Mouse (Mus musculus) spleen, adult 2 months (tissue): ENCODE measurements around the gene Fitm1. TPM values are rescaled to one million over a fixed set of nuclear protein-coding genes. Genes with fewer than 3 reads are reported as not detected.
A peak's percentile ranks its signal among the peaks of the same experiment; 100 is the strongest.

Experiments used
- DNase-seq, 2 experiments: peaks; one replicate each; pipeline versions ENCODE4 v3.0.0 to v3.0.0-alpha.2; 2012 to 2021; ENCODE audit warnings: low spot score in 2 of 2, low read depth in 1 of 2
- H3K27ac ChIP-seq: fragments of 200-500 bp; 2 replicates; pipeline ENCODE4 v1.5.1; 2012; ENCODE audit warnings: low read length, inconsistent platforms; ENCODE audit not compliant: insufficient read depth
- H3K27me3 ChIP-seq: fragments of 200-500 bp; 2 replicates; pipeline ENCODE4 v1.6.1; 2012; ENCODE audit warnings: mild to moderate bottlenecking, moderate library complexity, low read length, inconsistent platforms; ENCODE audit not compliant: control insufficient read depth, insufficient read depth
- H3K36me3 ChIP-seq: fragments of 200-500 bp; 2 replicates; pipeline ENCODE4 v1.6.1; 2012; ENCODE audit warnings: mild to moderate bottlenecking, low read length, inconsistent platforms; ENCODE audit not compliant: control insufficient read depth, insufficient read depth
- H3K4me1 ChIP-seq: fragments of 200-500 bp; 2 replicates; pipeline ENCODE4 v1.6.1; 2011; ENCODE audit warnings: inconsistent platforms; ENCODE audit not compliant: control insufficient read depth, insufficient read depth, insufficient read length
- H3K4me3 ChIP-seq: fragments of 200-500 bp; 2 replicates; pipeline ENCODE4 v1.5.1; 2011; ENCODE audit warnings: mild to moderate bottlenecking, inconsistent platforms; ENCODE audit not compliant: insufficient read depth, insufficient read length; ENCODE audit errors: extremely low read depth
- CTCF ChIP-seq: fragments of 200-500 bp; IDR thresholded peaks from 2 replicates; pipeline ENCODE4 v1.5.1; 2011; ENCODE audit warnings: mild to moderate bottlenecking, inconsistent platforms; ENCODE audit not compliant: insufficient read depth, insufficient read length, insufficient replicate concordance; ENCODE audit errors: extremely low read depth
- POLR2A ChIP-seq: fragments of 200-500 bp; IDR thresholded peaks from 2 replicates; pipeline ENCODE4 v1.6.1; 2011; ENCODE audit warnings: low read depth, low read length, inconsistent platforms
- WGBS: fragments of 180-500 bp; shearing (Covaris S2); methylation state at CpG from one replicate; pipeline ENCODE4 v1.1.7; 2018; 5-methylcytosine and 5-hydroxymethylcytosine counted together
- polyA plus RNA-seq: library from polyadenylated mRNA; depleted of rRNA; stranded (reverse); fragments of >200 nt; gene quantifications from 2 replicates; pipeline ENCODE4 v1.2.3, GENCODE M21; 2012; rRNA removed

Fitm1 gene
- 1.4 and 1.5 TPM in 2 replicates for polyA plus RNA-seq

GRCm38 (mm10) chr14:55575302-55575701, at the start of gene Fitm1:
Gene Fitm1 (plus strand): TSS chr14:55575617.
- DNase-seq = no peak
- H3K4me3 ChIP-seq = no peak within 1 kb of the TSS
- 77% methylated on average over 8 of the region's 8 CpGs for WGBS
- no peak for TF ChIP-seq CTCF
- no peak for TF ChIP-seq POLR2A
- peaks cover 5% of the 10 kb centered on the region; the same call in 1 of the 2 replicates for H3K36me3 ChIP-seq
- no peaks in the 10 kb centered on the region for H3K27me3 ChIP-seq
- no peak within 1 kb of the TSS for H3K27ac ChIP-seq
- H3K4me1 ChIP-seq = peaks cover 3% of the 10 kb centered on the region; the same call in 1 of the 2 replicates

- DNase-seq = no peak
- Histone ChIP-seq H3K4me1 (no peaks in the 10 kb centered on the region), H3K27me3 (peaks cover 5% of the 10 kb centered on the region; the same call in 1 of the 2 replicates), H3K4me3 (no peak overlapping the region), H3K36me3 (no peaks in the 10 kb centered on the region), H3K27ac (no peak overlapping the region)
- 83% methylated on average over 2 of the region's 2 CpGs for WGBS
- TF ChIP-seq CTCF = no peak
- no peak for TF ChIP-seq POLR2A
Observed at GRCm38 (mm10) chr14:55526674-55527073, 48.7 kb upstream of the Fitm1 start.

GRCm38 (mm10) chr14:55527940-55528339, 47.5 kb upstream of the Fitm1 start:
- Histone ChIP-seq H3K4me3 (no peak overlapping the region), H3K36me3 (no peaks in the 10 kb centered on the region), H3K27me3 (0 out of 2 replicates have a peak, but pooled peaks cover 1% of the 10 kb centered on the region), H3K4me1 (no peaks in the 10 kb centered on the region), H3K27ac (no peak overlapping the region)
- TF ChIP-seq CTCF (peak; percentile 12; the same call in 1 of the 2 replicates), POLR2A (no peak)
- DNase-seq = peak in 1 of 2 experiments; percentile 46
- WGBS = 13% methylated on average over 3 of the region's 3 CpGs

- TF ChIP-seq POLR2A (no peak), CTCF (peak; percentile 55; the same call in 1 of the 2 replicates)
- DNase-seq = peak in 1 of 2 experiments; percentile 27
- no peaks in the 10 kb centered on the region for H3K27me3 ChIP-seq
- H3K4me3 ChIP-seq = no peak overlapping the region
- H3K4me1 ChIP-seq = peaks cover 8% of the 10 kb centered on the region; the same call in 1 of the 2 replicates
- no peak overlapping the region for H3K27ac ChIP-seq
- WGBS = 65% methylated on average over 6 of the region's 6 CpGs
- H3K36me3 ChIP-seq = no peaks in the 10 kb centered on the region
Observed at GRCm38 (mm10) chr14:55536116-55536745, 39.2 kb upstream of the Fitm1 start.

GRCm38 (mm10) chr14:55540067-55540786, 35.2 kb upstream of the Fitm1 start, which contains the start of gene Pck2:
Gene Pck2 (plus strand): TSS chr14:55540266.
- Histone ChIP-seq H3K27ac (peak within 1 kb of the TSS; percentile 90), H3K4me1 (peaks cover 9% of the 10 kb centered on the region; the same call in 1 of the 2 replicates), H3K27me3 (no peaks in the 10 kb centered on the region), H3K4me3 (peak within 1 kb of the TSS; percentile 97), H3K36me3 (peaks cover 13% of the 10 kb centered on the region)
- DNase-seq = peak; percentile 63 to 85
- TF ChIP-seq POLR2A (peak; percentile 32; the same call in 1 of the 2 replicates), CTCF (no peak)
- under 1% methylated on average over 32 of the region's 32 CpGs for WGBS

- no peaks in the 10 kb centered on the region for H3K27me3 ChIP-seq
- H3K36me3 ChIP-seq = peaks cover 16% of the 10 kb centered on the region
- 7% methylated on average over 10 of the region's 10 CpGs for WGBS
- no peak for TF ChIP-seq POLR2A
- TF ChIP-seq CTCF = no peak
- H3K4me3 ChIP-seq = peak overlapping the region; percentile 97
- peak overlapping the region; percentile 90 for H3K27ac ChIP-seq
- peaks cover 9% of the 10 kb centered on the region; the same call in 1 of the 2 replicates for H3K4me1 ChIP-seq
- DNase-seq = peak; percentile 54 to 88
Observed at GRCm38 (mm10) chr14:55540787-55541321, 34.6 kb upstream of the Fitm1 start.
